Mouse (Mus musculus) spleen, postnatal 14 days (tissue): ENCODE measurements around the gene Alkal2.

ENCODE experiments used
- DNase-seq, 2 experiments: peaks; one replicate each; pipeline ENCODE4 v3.0.0; 2021 to 2022; ENCODE audit warnings: low spot score in 2 of 2

Gene Alkal2

DNA sequence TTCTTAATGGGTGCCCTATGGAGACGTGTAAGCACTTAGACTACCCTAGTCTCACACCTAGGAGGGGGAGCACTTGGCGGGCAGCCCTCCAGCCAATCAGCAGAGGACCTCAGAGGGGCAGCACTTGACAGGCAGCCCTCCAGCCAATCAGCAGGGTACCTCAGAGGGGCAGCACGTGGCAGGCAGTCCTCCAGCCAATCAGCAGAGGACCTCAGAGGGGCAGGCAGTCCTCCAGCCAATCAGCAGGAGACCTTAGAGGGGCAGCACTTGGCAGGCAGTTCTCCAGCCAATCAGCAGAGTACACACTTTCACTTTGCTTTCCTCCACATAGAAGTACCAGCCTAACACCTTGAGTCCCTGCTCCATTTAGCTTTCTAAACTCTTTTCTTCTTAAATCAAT is 38.3 kb downstream of the Alkal2 start:
- DNase-seq: no peak

DNA sequence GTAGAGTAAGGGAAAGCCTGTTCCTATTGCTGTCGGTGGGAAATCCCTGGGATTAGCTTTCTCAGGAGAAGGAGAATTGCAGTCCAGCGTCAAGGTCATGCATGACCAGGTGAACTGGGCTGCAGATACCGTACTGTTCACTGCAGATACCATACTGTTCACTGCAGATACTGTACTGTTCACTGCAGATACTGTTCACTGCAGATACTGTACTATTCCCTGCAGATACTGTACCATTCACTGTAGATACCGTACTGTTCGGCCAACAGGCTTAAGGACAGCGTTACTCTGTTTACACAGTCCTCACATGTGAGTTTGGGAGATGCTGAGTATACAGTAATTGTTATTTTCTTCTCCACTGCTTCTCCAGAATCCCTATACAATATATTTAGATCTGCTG is 44.1 kb downstream of the Alkal2 start:
- DNase-seq: no peak

DNA sequence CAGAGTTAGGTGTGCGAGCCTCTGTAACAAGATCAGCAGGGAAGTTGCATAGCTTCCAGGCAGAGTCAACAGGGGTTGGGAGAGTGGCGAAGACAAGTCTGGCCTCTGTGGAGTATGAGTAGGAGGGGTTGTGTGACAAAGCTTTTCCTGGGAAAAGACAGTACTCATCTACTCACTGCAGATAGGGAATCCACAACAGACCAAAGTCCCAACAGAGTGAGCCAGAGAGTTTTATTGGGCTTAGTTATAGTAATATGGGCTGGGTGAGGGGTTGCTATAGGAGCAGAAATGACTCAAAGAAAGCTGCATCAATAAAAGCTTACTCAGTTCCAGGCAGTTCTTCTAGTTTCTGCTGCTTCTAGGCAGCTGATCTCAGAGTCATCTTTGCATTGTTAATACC is 49.2 kb downstream of the Alkal2 start:
- DNase-seq: no peak

DNA sequence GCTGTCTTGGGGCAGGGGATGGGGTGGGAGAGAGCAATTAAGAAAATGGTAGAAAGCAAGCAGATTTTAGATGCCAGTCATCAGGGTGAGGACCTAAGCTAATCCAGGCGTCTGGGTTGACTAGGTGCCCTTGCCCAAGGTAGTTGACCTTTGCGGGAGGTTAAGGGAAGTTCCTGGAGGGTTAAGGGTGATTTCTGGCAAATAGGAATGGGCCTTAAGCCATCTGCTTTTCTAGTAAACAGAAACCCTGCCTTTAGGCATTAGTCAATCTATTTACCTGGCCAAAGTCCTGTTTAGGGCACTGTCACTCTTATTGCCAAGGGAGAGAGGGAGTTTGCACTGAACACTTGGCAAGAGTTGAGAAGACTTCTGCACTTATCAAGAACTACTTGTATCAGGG is 52.8 kb downstream of the Alkal2 start:
- DNase-seq: no peak
